Mouse (Mus musculus) ovary, adult 18-20 months (tissue): ENCODE data around the gene Cd5.
A peak's percentile ranks its signal among the peaks of the same experiment; 100 is the strongest.

ENCODE experiments used
- DNase-seq: peaks from one replicate; pipeline ENCODE4 v3.0.0; 2022; ENCODE audit warnings: low spot score, mixed read lengths

Cd5 gene

DNA sequence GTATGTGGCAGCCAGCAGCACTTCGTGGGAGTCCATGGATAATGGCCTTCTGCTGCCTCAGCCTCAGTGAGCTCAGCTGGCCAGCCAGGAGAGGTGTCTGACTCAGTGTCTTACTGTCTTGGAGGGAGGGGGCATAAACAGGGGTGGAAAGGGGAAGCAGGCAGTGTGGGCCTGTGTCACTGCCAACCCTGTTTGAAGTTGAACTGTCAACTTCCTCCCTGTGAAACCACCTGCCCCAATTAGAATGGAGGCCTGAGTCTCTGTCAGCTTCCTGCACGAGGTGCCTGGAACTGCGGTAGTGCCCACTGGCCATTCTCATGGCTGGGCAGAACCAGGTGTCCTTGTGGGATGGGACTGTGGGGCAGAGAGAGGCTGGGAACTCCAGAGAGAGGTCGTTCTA, at the start of gene Cd5:
Gene Cd5 (minus strand): TSS at position 192 of the 400 bp plus-strand sequence.
- no peak for DNase-seq

DNA sequence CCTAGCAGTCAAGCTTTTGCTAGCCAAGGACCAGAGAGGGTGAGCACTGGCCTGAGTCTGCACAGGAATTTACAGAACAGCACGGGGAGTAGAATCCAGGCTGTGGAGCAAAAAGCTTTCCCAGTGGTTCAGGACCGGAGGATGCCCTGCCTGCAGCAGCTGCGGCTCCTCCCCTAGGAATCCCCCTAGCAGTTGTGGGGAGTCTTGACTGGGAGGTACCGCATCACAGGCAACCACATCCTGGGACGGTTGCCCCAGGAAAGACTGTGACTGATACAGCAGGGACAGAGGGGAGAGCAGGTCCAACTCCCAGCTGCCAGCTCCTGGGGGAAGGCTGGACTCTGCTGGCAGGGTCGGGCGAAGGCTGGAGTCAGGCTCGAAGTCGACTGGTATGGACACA, 49.4 kb upstream of the Cd5 start:
- DNase-seq, result no peak

DNA sequence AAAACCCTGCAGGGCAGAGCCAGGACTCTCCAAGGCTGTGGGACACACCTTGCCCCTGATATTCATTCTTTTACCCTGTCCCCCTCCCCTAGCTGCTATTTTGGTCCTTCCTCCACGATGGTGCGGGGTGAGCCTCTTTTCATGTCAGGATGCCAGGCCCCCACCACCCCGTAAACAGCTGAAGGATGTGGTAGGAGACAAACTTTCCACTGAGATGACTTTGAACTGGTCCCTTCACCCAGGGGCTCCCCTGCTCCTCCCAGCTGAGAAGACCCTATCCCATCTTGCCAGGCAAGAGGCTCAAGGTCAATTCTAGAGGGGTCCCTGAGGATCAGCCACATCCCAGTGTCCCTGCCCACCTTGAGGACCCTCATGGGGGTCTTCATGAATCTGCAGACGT, 48.6 kb upstream of the Cd5 start:
- DNase-seq, result no peak

DNA sequence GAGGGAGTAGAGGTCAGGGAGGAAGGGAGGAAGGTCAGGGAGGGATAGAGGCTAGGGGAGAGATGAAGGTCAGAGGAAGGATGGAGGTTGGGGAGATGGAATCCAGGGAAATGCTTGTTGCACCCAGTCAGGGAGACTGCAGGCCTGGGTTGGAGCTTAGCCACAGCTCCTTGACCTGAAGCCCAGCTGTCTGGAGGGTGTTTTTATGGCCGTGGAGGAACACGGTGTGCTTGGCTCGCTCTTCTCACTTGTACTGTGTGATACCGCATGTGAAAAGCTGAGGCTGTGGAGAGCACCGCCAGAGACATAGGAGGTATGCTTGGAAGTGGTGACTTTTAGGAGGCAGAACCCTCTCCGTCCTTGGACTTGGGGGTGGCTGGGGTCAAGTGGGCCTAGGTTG, 48.0 kb upstream of the Cd5 start:
- DNase-seq, result peak; percentile 10

DNA sequence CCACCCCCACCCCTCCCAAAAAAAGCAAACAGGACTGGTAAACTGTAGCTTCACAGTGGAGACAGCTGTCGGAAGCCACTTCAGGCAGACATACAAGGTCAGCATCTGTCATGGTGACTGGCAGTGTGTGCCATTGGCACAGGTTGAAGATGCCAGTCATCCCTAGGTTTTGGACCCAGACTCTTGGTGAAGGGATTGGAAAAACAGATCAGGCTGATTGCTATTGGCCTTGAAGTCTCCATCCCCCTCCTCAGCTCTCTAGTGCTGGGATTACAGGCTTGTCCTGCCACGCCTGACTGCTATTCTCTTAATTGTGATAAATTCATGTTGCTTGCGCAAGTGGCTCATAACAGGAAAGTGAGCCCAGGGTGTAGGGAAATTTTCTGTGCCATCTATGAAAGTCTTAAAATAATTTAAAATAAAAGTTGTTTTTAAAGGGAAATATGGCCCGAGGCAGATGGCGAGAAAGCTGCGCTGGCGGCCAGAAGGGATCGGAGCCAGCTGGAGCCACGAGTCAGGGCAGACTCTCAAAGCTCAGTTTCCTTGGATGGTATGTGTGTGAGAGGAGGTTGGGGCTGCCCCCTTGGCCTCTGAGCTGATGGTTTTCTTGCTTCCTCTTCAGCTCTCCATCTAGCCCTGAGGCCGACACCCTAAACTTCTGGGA, 46.1 kb upstream of the Cd5 start:
- DNase-seq, result no peak

DNA sequence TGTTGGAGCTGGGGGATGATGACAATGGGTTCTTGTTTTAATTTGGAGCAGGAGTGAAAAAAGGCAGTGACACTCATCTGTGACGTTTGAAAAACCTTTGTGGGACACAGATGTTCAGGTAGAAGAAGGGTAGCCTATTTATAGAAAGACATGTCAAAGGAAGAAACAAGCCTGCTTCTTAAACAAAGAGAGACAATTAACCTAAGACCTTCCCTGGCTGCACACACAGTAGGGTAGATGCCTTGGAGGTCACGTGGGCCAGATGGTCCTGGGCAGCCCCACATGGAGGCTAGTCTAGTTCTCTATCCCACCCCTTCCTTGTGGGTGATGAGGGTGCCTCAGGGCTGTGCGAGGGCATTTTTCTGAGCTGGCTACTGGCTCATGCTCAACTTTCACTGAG, 45.3 kb upstream of the Cd5 start:
- DNase-seq, result no peak

DNA sequence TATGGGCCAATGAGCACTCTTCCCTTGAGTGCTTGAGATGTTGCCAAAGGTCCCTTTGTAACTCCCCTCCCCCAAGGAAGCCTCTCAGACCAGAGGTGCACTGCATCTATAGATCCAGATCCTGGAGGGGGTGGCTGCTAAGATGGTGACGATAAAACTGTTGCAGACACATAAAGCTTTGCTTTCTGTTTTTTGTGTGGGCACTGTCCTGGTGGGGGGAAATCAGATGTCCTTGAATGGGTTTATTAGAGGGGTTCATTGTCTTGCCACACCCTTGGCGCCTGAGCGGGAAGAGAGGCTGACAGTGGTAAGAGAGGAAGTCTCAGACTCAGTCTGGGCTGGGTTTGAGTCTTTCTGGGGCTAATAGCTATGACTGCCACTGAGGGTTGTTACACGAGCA, 44.4 kb upstream of the Cd5 start:
- DNase-seq, result no peak

DNA sequence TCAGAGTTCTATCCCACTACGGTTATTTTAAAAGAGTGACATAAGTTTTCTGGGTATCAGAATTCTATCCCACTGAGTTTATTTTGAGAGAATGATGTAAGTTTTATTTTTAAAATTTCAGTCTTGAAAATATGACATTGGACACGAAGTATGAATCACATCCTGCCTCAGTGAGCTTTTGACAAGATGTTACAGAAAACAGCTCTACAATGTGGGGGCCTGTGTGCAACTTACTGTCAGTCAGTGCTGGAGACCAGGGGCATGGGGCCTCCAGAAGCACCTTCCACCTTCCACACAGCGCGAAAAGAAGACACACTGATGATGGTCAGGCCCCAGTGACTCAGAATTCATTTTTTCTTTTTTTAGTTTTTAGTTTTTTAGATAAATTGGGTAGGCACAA, 42.8 kb upstream of the Cd5 start:
- DNase-seq, result no peak

DNA sequence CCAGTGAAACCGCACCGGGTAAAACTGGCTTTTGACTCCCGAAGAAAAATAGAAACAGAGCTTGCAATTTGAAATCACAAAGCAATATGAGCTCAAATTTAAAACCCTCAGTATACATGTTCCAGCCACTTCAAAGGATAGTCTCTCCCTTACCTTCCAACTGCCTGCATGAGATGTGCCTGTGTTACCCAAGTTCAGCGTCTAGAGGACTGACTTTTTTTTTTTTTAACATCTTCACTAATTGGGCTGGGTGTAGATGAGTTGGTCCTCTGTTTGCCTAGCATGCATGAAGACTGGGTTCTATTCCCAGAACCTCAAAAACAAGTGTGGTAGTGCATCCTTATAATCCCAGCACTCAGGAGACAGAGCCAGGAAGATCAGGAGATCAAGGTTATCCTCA, 38.1 kb upstream of the Cd5 start:
- no peak for DNase-seq

DNA sequence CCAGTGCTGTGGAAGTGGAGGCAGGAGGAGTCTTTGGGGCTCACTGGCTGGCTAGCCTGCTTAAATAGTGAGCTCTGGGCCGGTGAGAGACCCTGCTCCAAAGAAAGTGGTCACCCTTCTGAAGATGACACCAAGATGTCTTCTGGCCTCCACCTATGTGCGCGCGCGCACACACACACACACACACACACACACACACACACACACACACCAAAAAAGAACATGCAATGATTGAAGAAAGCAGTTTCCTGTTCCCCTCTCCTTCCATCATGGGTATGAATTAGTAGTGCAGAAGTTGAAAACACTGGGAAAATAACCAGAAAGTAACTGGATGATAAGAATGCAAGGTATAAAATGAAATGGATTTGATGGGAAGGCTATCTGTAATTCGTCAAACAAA, 35.3 kb upstream of the Cd5 start:
- no peak for DNase-seq

DNA sequence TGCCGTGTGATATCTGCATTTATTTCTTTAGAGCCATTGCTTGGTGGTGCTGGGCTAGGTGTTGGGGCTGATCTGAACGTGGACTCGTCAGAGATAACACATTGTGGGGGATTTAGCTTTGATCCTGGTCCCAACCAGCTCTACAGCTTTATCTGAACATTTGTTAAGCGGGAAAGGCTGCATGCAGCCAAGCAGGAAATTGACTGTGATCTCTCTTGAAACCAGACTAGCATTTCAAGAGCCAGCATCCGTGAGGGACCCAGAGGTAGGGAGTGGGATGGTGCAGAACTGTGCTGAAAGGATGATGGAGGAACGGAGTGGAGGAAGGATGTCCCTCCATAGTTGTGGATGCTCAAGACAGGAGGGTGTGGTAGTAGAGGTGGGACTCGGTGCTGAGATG, 34.6 kb upstream of the Cd5 start:
- DNase-seq, result no peak

DNA sequence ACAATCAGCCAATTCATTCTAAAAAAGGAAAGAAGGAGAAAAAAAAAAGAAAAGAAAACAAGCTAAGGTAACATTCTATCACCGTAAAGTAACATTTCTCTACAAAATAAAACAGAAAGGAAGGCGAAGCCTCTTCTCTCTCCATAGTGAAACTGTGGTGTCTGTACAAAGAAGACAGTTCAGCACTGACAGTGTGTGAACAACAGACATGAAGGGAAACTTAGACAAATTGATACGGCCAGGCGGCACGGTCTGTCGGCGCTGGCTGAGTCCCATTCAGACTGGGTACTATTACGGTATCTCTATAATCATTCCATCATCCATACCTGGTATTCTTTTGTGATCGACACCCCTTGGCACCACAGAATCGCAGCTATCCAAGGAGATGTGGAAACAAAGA, 34.1 kb upstream of the Cd5 start:
- no peak for DNase-seq

DNA sequence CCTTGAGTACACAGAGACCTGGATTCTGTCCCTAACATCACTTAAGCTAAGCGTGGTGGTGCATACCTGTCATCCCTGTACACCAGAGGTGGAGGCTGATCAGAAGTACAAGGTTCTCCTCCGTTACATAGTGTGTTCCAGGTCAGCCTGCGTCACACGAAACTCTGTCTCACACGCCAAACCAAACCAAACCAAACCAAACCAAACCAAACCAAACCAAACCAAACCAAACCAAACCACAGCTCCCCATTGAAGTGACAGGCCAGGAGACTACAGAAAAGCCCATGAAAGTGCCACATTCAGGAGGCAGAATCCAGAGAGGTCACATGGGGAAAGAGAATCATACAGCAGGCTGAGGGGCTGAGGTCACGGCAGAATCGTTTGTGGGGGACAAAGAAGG, 33.2 kb upstream of the Cd5 start:
- no peak for DNase-seq

DNA sequence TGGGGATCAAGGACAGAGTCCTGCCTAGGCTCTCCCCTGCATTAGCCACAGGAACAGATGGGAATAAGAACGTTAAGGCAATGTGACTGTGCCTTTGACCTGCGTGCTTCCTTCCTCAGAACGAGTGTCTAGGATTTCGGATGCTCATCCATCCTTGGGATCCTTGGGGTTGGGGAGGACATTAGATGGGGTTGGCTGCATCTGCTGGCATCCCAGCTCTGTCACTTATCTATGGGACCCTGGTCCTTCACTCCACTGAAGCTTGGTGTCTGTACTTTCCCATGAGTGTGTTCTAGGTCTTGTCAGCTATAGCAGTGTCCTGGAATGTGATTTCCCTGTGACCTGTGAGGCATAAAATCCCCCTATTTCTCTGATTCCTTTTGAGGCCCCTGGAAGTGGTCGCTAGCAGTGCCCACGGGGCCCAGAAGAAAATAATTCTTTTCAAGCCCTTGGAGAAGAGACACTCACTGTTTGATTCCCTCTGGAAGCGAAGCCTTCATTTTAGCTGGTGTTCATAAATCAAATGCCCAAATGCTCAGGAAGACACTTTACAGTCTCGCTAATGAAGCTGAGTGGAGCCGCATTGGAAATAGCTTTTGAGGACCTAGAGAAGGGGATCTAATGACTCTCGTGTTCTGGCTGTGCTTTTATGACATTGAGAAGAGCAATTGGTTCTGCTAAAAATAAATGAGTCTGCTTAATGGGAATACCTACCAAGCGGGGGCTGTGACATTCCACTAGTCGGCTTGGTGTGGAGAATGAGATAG, 30.8 kb upstream of the Cd5 start:
- no peak for DNase-seq

DNA sequence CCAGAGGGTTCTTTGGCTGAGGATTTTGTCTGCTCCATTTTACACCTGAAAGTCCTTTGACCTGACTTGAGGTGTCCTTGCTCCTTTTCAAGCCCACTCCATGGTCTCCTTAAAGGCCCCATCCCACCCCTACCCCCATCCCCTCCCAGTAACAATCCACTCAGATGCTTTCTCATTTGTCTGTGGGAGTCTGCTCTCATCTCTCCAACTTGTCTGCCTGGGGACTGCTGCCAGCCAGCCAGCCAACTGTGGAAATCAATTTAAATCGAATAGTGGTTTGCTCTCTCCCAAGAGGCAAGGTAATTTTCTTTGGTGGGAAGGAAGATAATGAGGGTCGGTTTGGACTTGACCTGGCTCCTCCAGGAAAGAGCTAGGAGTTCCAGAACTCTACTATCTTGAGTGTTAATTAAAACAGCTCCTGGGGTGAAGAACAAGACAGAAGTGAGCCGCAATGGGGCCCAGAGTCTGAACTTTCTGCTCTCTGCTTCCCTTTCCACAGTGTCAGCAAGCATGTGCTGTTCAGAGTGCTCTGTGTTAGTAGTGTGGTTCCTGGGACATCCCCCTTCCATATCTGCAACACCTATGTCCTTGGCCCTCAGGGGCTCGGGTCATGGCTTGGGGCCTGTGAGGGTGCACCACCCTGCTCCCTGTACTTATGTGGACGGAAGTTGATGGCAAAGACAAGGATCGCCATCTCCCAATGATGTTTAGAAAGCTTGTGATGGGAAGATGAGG, 30.1 kb upstream of the Cd5 start:
- DNase-seq, result no peak

DNA sequence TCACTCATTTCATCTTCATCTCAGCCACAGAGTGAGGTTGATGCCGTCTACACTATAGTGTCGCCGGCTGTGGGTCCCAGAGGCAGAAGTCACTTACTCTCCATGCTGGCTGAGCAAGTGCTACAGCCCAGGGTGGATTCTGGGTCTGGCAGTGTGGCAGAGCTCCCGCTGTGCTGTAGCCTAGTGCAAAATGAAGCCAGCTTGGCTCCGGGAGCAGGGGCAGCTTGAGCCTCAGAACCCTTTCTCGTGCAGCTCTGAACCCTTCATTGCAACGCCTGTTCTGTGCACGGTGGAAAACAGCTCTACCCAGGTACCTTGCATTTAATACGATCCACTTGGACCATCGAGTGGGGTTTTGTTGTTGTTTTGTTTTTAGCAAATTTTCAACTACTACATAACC, 28.8 kb upstream of the Cd5 start:
- no peak for DNase-seq

DNA sequence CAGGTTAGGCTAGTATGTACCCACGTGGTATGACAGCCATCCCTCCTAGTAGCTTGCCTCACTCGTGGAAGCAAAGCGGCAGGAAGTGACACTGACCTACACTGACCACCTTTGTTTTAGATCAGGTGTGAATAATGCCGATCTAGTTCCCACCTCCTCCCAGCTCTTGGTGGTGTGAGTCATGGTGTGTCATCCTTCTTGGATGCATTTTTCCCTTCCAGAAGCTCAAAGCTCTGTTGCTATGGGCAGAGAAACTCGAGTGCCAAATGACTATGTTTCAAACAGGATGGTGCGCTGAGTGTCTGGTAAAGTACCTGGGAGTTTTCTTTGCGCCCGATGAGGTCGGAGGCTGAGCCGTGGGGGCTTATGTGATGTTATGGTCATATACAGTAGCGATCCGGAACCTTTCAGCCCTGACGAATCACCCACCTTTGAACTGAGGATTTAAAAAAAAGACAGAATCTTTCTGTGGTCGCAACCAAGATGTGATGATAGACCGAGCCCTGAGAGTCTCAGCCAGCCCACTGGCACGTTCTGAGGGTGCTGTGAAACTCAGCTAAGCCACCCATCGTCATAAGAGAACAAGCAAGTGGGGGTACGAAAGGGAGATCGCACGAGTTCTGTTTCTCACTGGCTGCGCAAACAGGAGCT, 24.7 kb upstream of the Cd5 start:
- DNase-seq, result no peak

DNA sequence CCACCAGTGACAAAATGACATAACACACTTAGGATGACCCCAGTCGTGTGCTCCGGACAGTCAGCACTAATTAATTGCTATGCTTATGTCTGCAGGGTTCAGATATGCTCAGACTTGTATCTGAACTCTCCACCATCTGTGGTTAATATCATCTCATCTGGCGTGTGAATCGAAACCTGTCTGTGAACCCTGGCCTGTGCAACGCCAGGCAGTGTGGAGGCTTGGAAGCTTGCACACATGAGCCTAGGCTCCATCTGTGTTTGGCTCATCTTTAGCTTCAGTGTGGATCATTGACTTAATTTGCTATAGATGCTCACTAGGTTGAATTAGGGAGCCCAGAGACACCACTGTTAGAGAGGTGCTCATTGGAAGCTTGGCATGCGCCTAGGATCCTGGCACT, 23.7 kb upstream of the Cd5 start:
- DNase-seq, result no peak

DNA sequence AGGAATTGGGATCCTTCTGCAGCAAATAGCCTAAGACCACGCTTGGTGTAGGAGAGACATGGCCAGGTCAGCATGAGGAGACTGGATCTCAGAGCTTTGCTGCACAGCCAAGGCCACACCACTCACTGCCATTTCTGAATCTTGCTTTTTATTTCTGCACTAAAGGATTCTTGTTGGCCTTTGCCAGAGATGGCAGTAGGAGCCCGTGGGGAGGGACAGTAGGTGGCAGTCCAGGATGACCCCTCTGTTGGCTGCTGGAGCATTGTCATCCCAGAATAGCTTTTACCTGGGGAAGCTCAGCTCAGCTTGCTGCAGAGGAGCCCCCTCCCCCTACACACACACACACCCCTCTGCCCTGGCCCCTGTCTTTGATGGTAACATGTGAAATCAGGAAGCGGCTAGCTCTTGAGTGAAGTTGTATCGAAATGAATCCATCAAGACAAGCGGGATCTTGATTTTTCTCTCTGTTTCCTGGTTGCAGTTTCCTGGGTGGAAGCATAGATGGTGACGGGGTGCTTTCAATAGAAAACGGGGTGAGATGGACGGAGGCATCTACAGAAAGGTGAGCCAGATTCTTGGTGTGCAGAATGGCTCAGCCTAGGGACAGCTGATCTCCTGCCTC, 23.1 kb upstream of the Cd5 start:
- no peak for DNase-seq

DNA sequence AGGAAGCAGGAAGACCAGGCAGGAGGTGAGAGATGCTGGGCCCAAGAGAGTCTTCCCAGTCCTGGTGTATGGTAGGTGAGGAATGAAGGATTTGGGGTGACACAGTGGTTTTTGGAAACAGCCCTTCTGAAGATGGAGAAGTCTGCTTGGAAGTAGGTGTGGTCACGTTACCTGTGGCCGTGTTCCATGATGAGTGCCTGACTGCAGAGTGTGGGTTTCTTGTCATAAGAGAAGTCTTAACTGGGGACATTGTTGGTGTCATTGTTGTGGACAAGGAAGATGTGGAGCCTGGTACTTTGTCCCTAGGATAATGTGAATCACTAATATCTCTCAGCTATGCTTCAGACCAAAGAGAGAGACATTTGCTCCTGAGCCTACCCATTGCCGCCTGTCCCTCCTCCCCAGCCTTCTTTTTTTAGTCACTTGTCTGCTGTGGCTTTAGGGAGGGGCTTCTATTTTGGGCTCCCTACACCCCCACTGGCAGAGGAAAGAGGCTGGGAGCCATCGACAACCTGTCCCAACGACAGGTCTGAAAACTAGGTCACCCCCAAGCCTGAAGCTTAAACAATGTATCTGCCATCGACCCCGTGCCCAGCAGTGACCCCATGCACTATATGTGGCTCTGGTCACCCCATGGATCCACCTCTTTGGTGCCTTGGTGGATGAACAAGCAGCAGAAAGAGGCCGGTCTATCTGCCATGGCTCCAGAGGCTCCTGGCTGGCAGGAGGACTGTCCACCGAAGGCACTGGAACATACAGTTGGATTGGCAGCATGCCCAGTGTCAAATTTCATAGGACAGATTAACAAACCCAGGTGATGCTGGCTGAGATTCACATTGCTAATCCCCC, 21.4 kb upstream of the Cd5 start:
- no peak for DNase-seq

DNA sequence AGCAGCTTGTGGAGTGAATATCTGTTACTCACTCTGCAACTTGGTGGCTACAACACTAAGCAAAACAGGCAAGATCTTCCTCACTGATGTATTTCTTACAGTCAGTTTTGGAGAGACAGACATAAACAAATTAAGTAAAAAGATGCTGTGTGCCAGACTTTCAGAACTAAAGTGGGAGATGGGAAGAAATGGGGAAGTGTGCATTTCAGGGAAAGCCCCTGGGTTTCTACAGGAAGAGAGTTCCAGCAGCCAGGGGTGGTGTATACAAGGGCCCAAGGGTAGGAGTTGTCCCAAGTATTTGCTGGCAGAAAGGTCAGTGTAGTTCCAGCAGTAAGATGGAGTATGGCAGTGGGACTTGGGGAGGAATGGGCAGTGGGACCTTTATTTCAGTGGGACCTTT, 20.7 kb upstream of the Cd5 start:
- no peak for DNase-seq
